8 mouse cellular contexts compared by ENCODE assay signal in genomic region chr16:57754526-57755125, GRCm38 (mm10). TPM values are rescaled to one million over a fixed set of nuclear protein-coding genes. Genes with fewer than 3 reads are reported as not detected.
DNase-seq lines count a peak whose midpoint lies in the region; ATAC-seq and TF ChIP-seq lines count a peak whose summit lies in the region.

Gene Col8a1, minus strand, starts transcription at chr16:57754737.

- DNase-seq in cerebellum, adult 9-10 months: no peak
- DNase-seq in forebrain, embryonic 11.5 days (ENCODE audit: low spot score): peak; percentile 51
- no peak for DNase-seq in liver, embryonic 14.5 days (ENCODE audit: low read depth in 3 of 3, low spot score in 3 of 3)
- DNase-seq in stomach, postnatal 0 days (ENCODE audit: low spot score): peak; percentile 23
- DNase-seq in spleen, postnatal 36 days (ENCODE audit: low spot score in 2 of 2): no peak

- TF ChIP-seq CTCF in C2C12 (IDR thresholded peaks at IDR 0.05; ENCODE audit: control insufficient read depth, insufficient read depth, insufficient read length): no peak
- TF ChIP-seq CTCF in liver, embryonic 14.5 days (IDR thresholded peaks at IDR 0.05; ENCODE audit: low read depth): no peak
- TF ChIP-seq CTCF in stomach, postnatal 0 days (IDR thresholded peaks at IDR 0.05; ENCODE audit: low read depth): no peak

- H3K4me2 ChIP-seq in forebrain, embryonic 11.5 days (ENCODE audit: low read depth, low read length, severe bottlenecking): peak within 1 kb of the TSS; percentile 66
- peak within 1 kb of the TSS; percentile 74 for H3K4me2 ChIP-seq in hindbrain, embryonic 13.5 days
- peak within 1 kb of the TSS; percentile 32 for H3K4me2 ChIP-seq in liver, embryonic 14.5 days (ENCODE audit: low read depth)
- H3K4me2 ChIP-seq in stomach, postnatal 0 days (replicated peaks; ENCODE audit: low read depth): peak within 1 kb of the TSS; percentile 79

- no peaks in the 10 kb centered on the region for H3K36me3 ChIP-seq in C2C12 (ENCODE audit: control insufficient read depth, insufficient read depth)
- no peaks in the 10 kb centered on the region for H3K36me3 ChIP-seq in forebrain, embryonic 11.5 days (ENCODE audit: control insufficient read depth, insufficient read depth, low read length)
- no peaks in the 10 kb centered on the region for H3K36me3 ChIP-seq in hindbrain, embryonic 13.5 days
- no peaks in the 10 kb centered on the region for H3K36me3 ChIP-seq in liver, embryonic 14.5 days (replicated peaks; ENCODE audit: control insufficient read depth, insufficient read depth, low read depth)
- no peaks in the 10 kb centered on the region for H3K36me3 ChIP-seq in stomach, postnatal 0 days (ENCODE audit: control insufficient read depth, insufficient read depth, low read length)

- H3K79me3 ChIP-seq in C2C12 (ENCODE audit: low read depth): peaks cover 9% of the 10 kb centered on the region

- WGBS in forebrain, embryonic 11.5 days: 2% methylated on average over 19 of the region's 19 CpGs
- WGBS in hindbrain, embryonic 13.5 days: 1% methylated on average over 19 of the region's 19 CpGs
- 2% methylated on average over 19 of the region's 19 CpGs for WGBS in liver, embryonic 14.5 days (ENCODE audit: insufficient replicate concordance)
- WGBS in stomach, postnatal 0 days: 2% methylated on average over 19 of the region's 19 CpGs

- peak within 1 kb of the TSS; percentile 40 for H3K4me3 ChIP-seq in C2C12 (ENCODE audit: insufficient read depth, poor library complexity, severe bottlenecking)
- H3K4me3 ChIP-seq in forebrain, embryonic 11.5 days (ENCODE audit: low read depth, low read length): peak within 1 kb of the TSS; percentile 28
- H3K4me3 ChIP-seq in hindbrain, embryonic 13.5 days: peak within 1 kb of the TSS; percentile 45
- H3K4me3 ChIP-seq in liver, embryonic 14.5 days (ENCODE audit: insufficient read depth in 1 of 2, low read depth in 2 of 2, low read length in 2 of 2): no peak within 1 kb of the TSS
- peak within 1 kb of the TSS; percentile 47 for H3K4me3 ChIP-seq in stomach, postnatal 0 days (ENCODE audit: low read depth, low read length)

- no peaks in the 10 kb centered on the region for H3K27me3 ChIP-seq in C2C12 (ENCODE audit: control insufficient read depth, insufficient read depth, insufficient read length)
- H3K27me3 ChIP-seq in forebrain, embryonic 11.5 days (ENCODE audit: control insufficient read depth, insufficient read depth, low read length): 0 out of 2 replicates have a peak, but pooled peaks cover 2% of the 10 kb centered on the region
- H3K27me3 ChIP-seq in hindbrain, embryonic 13.5 days: peaks cover 4% of the 10 kb centered on the region; the same call in 1 of the 2 replicates
- H3K27me3 ChIP-seq in liver, embryonic 14.5 days (ENCODE audit: control insufficient read depth, insufficient read depth, low read length): no peaks in the 10 kb centered on the region
- no peaks in the 10 kb centered on the region for H3K27me3 ChIP-seq in stomach, postnatal 0 days (ENCODE audit: control insufficient read depth, insufficient read depth, low read length)

- ATAC-seq in cerebellum, adult (ENCODE audit: insufficient number of reproducible peaks, low FRiP score, low TSS enrichment): 0 out of 2 replicates have a peak, but pooled peaks have one; percentile 47
- peak; percentile 61; the same call in 1 of the 2 replicates for ATAC-seq in forebrain, embryonic 11.5 days (replicated peaks; ENCODE audit: low FRiP score)
- ATAC-seq in hindbrain, embryonic 13.5 days (ENCODE audit: low FRiP score): peak; percentile 78
- no peak for ATAC-seq in liver, embryonic 14.5 days (ENCODE audit: insufficient read depth)
- no peak for ATAC-seq in stomach, postnatal 0 days (ENCODE audit: low FRiP score, low TSS enrichment)

- no peak within 1 kb of the TSS for H3K27ac ChIP-seq in forebrain, embryonic 11.5 days (ENCODE audit: low read depth, low read length)
- no peak within 1 kb of the TSS for H3K27ac ChIP-seq in hindbrain, embryonic 13.5 days
- no peak within 1 kb of the TSS for H3K27ac ChIP-seq in liver, embryonic 14.5 days
- H3K27ac ChIP-seq in stomach, postnatal 0 days (replicated peaks): peak within 1 kb of the TSS; percentile 53

- H3K9ac ChIP-seq in forebrain, embryonic 11.5 days (ENCODE audit: low read length): peak within 1 kb of the TSS; percentile 47
- H3K9ac ChIP-seq in hindbrain, embryonic 13.5 days: peak within 1 kb of the TSS; percentile 69
- no peak within 1 kb of the TSS for H3K9ac ChIP-seq in liver, embryonic 14.5 days (replicated peaks)
- H3K9ac ChIP-seq in stomach, postnatal 0 days (ENCODE audit: low read length): peak within 1 kb of the TSS; percentile 50

- no peaks in the 10 kb centered on the region for H3K9me3 ChIP-seq in forebrain, embryonic 11.5 days (ENCODE audit: control insufficient read depth, low read length)
- no peaks in the 10 kb centered on the region for H3K9me3 ChIP-seq in hindbrain, embryonic 13.5 days
- no peaks in the 10 kb centered on the region for H3K9me3 ChIP-seq in liver, embryonic 14.5 days (ENCODE audit: control insufficient read depth, low read length)
- no peaks in the 10 kb centered on the region for H3K9me3 ChIP-seq in stomach, postnatal 0 days (ENCODE audit: control insufficient read depth, low read length)

- peak within 1 kb of the TSS; percentile 65 for H3ac ChIP-seq in C2C12 (ENCODE audit: control insufficient read depth, insufficient read length, low read depth)

- H3K4me1 ChIP-seq in forebrain, embryonic 11.5 days (replicated peaks; ENCODE audit: control insufficient read depth, insufficient read depth, low read length): peaks cover 4% of the 10 kb centered on the region; the same call in 1 of the 2 replicates
- peaks cover 14% of the 10 kb centered on the region for H3K4me1 ChIP-seq in hindbrain, embryonic 13.5 days (replicated peaks)
- H3K4me1 ChIP-seq in liver, embryonic 14.5 days (replicated peaks; ENCODE audit: control insufficient read depth in 2 of 2, insufficient read depth in 2 of 2, low read length in 1 of 2): no peaks in the 10 kb centered on the region
- H3K4me1 ChIP-seq in stomach, postnatal 0 days (replicated peaks; ENCODE audit: control insufficient read depth, insufficient read depth): no peaks in the 10 kb centered on the region

- no peak for TF ChIP-seq EP300 in liver, embryonic 14.5 days (IDR thresholded peaks at IDR 0.05; ENCODE audit: low read depth)
- TF ChIP-seq EP300 in stomach, postnatal 0 days (optimal IDR thresholded peaks at IDR 0.05): no peak

- H3K79me2 ChIP-seq in C2C12 (ENCODE audit: control insufficient read depth, insufficient read depth): peaks cover 41% of the 10 kb centered on the region

TF ChIP-seq in C2C12, 6 proteins besides CTCF, POLR2A, EP300 and RAD21:
- TF ChIP-seq MYOG (IDR thresholded peaks at IDR 0.05; ENCODE audit: control insufficient read depth, extremely low read depth, insufficient read length) (no peak), USF1 (IDR thresholded peaks at IDR 0.05; ENCODE audit: low read depth) (no peak), FOSL1 (IDR thresholded peaks at IDR 0.05; ENCODE audit: insufficient read depth, low read length, poor library complexity, severe bottlenecking) (no peak), MYOD1 (IDR thresholded peaks at IDR 0.05; ENCODE audit: control insufficient read depth, insufficient read length, low read depth) (no peak), MAX (IDR thresholded peaks at IDR 0.05) (no peak), CEBPB (IDR thresholded peaks at IDR 0.05; ENCODE audit: low read depth) (no peak)

RNA-seq across cellular contexts. Expression of gene Col8a1, which starts in this region (rescaled TPM):
- 5.2 TPM for polyA plus RNA-seq in C2C12 (2012; fragmentation: generic; extraction: Trizol)
- 1.1 and 1.4 TPM in 2 replicates for polyA plus RNA-seq in forebrain, embryonic 11.5 days (2014; fragmentation: Nextera tagmentation; extraction: Ambion mirVana)
- 4.5 and 5.5 TPM in 2 replicates for polyA plus RNA-seq in hindbrain, embryonic 13.5 days (2015; fragmentation: Nextera tagmentation; extraction: Ambion mirVana)
- polyA plus RNA-seq in liver, embryonic 14.5 days (2012; rRNA removed): 0.03 and 0.07 TPM in 2 replicates
- 0.01 and 0.06 TPM in 2 replicates for polyA plus RNA-seq in liver, embryonic 14.5 days (2014; fragmentation: Nextera tagmentation; extraction: Ambion mirVana)
- 25.5 and 36.8 TPM in 2 replicates for polyA plus RNA-seq in stomach, postnatal 0 days (2015; fragmentation: Nextera tagmentation; extraction: Ambion mirVana)

Comparison
In these comparisons a context has a peak if more than half of its experiments do, and no peak if none do; other contexts are left out.
1. ATAC-seq: peak in cerebellum, adult (single experiment), forebrain, embryonic 11.5 days (single experiment) and hindbrain, embryonic 13.5 days (single experiment); none in liver, embryonic 14.5 days (single experiment) and stomach, postnatal 0 days (single experiment).
2. DNase-seq: peak in forebrain, embryonic 11.5 days (single experiment) and stomach, postnatal 0 days (single experiment); none in cerebellum, adult 9-10 months (single experiment), liver, embryonic 14.5 days (0 of 3) and spleen, postnatal 36 days (0 of 2).
3. H3K4me3 ChIP-seq: peak in C2C12 (single experiment), forebrain, embryonic 11.5 days (single experiment), hindbrain, embryonic 13.5 days (single experiment) and stomach, postnatal 0 days (single experiment); none in liver, embryonic 14.5 days (0 of 2).
4. Peak in every context shown above with its lines, with median percentiles within 50 percentile points of each other: H3K4me2 ChIP-seq.